Mouse (Mus musculus) limb, embryonic 14.5 days (tissue): ENCODE results near the gene Ints1. TPM values are rescaled to one million over a fixed set of nuclear protein-coding genes. Genes with fewer than 3 reads are reported as not detected.

ENCODE experiments used
- ATAC-seq: fragments of 200-750 bp; cut with Nextera tagmentation; 2 replicates; pipeline ENCODE4 v1.8.0; 2017; ENCODE audit warnings: low read depth, moderate number of reproducible peaks, moderate TSS enrichment; ENCODE audit not compliant: low FRiP score
- DNase-seq: peaks from one replicate; pipeline ENCODE4 v3.0.0-alpha.2; 2015; ENCODE audit warnings: low spot score
- H3K27ac ChIP-seq: fragments of 300-500 bp; sonication (generic); replicated peaks from 2 replicates; pipeline ENCODE4 v1.5.1; 2014; ENCODE audit warnings: low read depth, mild to moderate bottlenecking, low read length, moderate library complexity, mixed read lengths
- H3K27me3 ChIP-seq: fragments of 300-500 bp; sonication (generic); 2 replicates; pipeline ENCODE4 v1.6.1; 2014; ENCODE audit warnings: low read length, mixed read lengths; ENCODE audit not compliant: control insufficient read depth, insufficient read depth
- H3K36me3 ChIP-seq: fragments of 300-500 bp; sonication (generic); 2 replicates; pipeline ENCODE4 v1.6.1; 2014; ENCODE audit warnings: mild to moderate bottlenecking, low read length, moderate library complexity, mixed read lengths; ENCODE audit not compliant: control insufficient read depth, insufficient read depth
- H3K4me1 ChIP-seq: fragments of 300-500 bp; sonication (generic); 2 replicates; pipeline ENCODE4 v1.6.1; 2014; ENCODE audit warnings: antibody characterized with exemption, low read length, mixed read lengths; ENCODE audit not compliant: control insufficient read depth, insufficient read depth
- H3K4me2 ChIP-seq: fragments of 300-500 bp; sonication (generic); replicated peaks from 2 replicates; pipeline ENCODE4 v1.6.1; 2014; ENCODE audit warnings: low read depth, mild to moderate bottlenecking, low read length, moderate library complexity; ENCODE audit not compliant: severe bottlenecking
- H3K4me3 ChIP-seq: fragments of 300-500 bp; sonication (generic); replicated peaks from 2 replicates; pipeline ENCODE4 v1.5.1; 2014; ENCODE audit warnings: low read length
- H3K9ac ChIP-seq: fragments of 300-500 bp; sonication (generic); 2 replicates; pipeline ENCODE4 v1.6.1; 2014; ENCODE audit warnings: mild to moderate bottlenecking, low read depth, low read length, moderate library complexity; ENCODE audit not compliant: severe bottlenecking
- H3K9me3 ChIP-seq: fragments of 300-500 bp; sonication (generic); 2 replicates; pipeline ENCODE4 v1.6.1; 2016; ENCODE audit warnings: low read length; ENCODE audit not compliant: control insufficient read depth
- POLR2A ChIP-seq: fragments of 200-500 bp; IDR thresholded peaks from 2 replicates; pipeline ENCODE4 v1.8.0; 2012; ENCODE audit warnings: inconsistent platforms, mild to moderate bottlenecking, moderate library complexity, borderline replicate concordance; ENCODE audit not compliant: insufficient read depth, insufficient read length; ENCODE audit errors: extremely low read depth
- WGBS: fragments of 180-500 bp; shearing (Covaris S2); extraction: QIAGEN DNeasy Blood & Tissue Kit; methylation state at CpG from one replicate; pipeline ENCODE4 v1.1.7; 2014; 5-methylcytosine and 5-hydroxymethylcytosine counted together
- microRNA-seq: library from miRNA; unstranded; fragments of <30 nt; microRNA quantifications from one replicate; pipeline ENCODE4, GENCODE M21; 2016
- polyA plus RNA-seq, 2 experiments: library from polyadenylated mRNA; depleted of rRNA in 1 of 2; stranded (reverse) in 1 of 2; unstranded in 1 of 2; fragments of >200 nt; fragmentation: Nextera tagmentation in 1 of 2; extraction: Ambion mirVana in 1 of 2; gene quantifications; 2 replicates each; pipeline versions ENCODE4 v1.2.1 to v1.2.3; 2012 to 2014

Gene Ints1
- polyA plus RNA-seq, 2 experiments, result 35.5 to 50.1 TPM

DNA sequence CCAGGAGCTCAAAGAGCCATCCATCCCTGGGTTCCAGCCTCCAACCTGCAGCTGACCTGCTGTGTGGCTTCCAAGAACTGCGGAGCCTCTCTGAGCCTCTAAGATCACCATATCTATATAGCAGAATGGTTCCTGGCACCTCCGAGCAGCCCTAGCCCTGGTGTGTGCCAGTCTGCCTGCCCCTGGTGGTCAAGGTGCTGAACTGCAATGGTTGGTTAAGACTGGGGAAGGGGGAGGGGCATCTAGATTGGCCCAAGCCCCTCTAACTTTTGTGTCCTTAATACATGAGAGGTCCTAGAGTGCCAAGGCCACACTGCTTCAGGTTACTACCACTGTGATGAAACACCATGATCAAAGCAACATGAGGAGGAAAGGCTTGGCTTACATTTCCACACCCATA is 72.6 kb downstream of the Ints1 start:
- DNase-seq, result no peak
- Histone ChIP-seq H3K9ac (no peak overlapping the region), H3K4me1 (no peaks in the 10 kb centered on the region), H3K27me3 (no peaks in the 10 kb centered on the region), H3K4me2 (no peak overlapping the region), H3K9me3 (no peaks in the 10 kb centered on the region), H3K4me3 (no peak overlapping the region), H3K36me3 (peaks cover 7% of the 10 kb centered on the region; the same call in 1 of the 2 replicates), H3K27ac (no peak overlapping the region)
- ATAC-seq, result no peak
- 63% methylated on average over 2 of the region's 2 CpGs for WGBS
- no peak for TF ChIP-seq POLR2A

DNA sequence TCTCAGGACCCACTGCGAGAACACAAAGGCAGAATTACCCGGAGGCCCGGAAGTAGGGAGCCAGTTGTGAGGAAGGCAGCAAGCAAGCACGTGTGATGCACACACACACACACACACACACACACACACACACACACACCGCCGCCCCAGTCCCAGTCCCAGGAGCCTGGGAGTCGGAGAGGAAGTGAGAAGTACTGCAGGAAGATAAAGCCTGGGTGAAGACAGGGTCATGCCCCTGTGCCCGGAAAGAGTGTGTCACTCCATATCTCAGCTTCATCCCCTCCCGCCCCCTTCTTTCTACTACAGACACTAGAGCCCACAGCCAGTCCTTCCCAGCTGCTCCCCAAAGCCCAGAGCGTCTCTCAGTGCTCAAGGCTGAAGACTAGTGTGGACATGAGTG is 73.2 kb downstream of the Ints1 start:
- TF ChIP-seq POLR2A, result no peak
- no peaks in the 10 kb centered on the region for H3K4me1 ChIP-seq
- H3K4me2 ChIP-seq, result no peak overlapping the region
- H3K36me3 ChIP-seq, result peaks cover 7% of the 10 kb centered on the region; the same call in 1 of the 2 replicates
- no peak overlapping the region for H3K4me3 ChIP-seq
- 62% methylated on average over 10 of the region's 10 CpGs for WGBS
- H3K27ac ChIP-seq, result no peak overlapping the region
- DNase-seq (no peak), ATAC-seq (no peak)
- no peak overlapping the region for H3K9ac ChIP-seq
- H3K27me3 ChIP-seq, result no peaks in the 10 kb centered on the region
- H3K9me3 ChIP-seq, result no peaks in the 10 kb centered on the region

Small RNAs within 50 kb of the gene (microRNA-seq; reads per million reads assigned to microRNA genes)
- gene Mir7037, result not detected

Other genes starting within 250 kb of the Ints1 start
- 0.20 TPM in 2 replicates for gene Uncx, start 232.2 kb downstream of the Ints1 start, polyA plus RNA-seq (2012; rRNA removed)
- gene Uncx, start 232.2 kb downstream of the Ints1 start, polyA plus RNA-seq (2014; fragmentation: Nextera tagmentation; extraction: Ambion mirVana), result 0.07 and 0.12 TPM in 2 replicates
- gene Micall2, start 39.3 kb downstream of the Ints1 start, polyA plus RNA-seq (2012; rRNA removed), result 6.5 and 7.0 TPM in 2 replicates
- 5.5 and 7.4 TPM in 2 replicates for gene Micall2, start 39.3 kb downstream of the Ints1 start, polyA plus RNA-seq (2014; fragmentation: Nextera tagmentation; extraction: Ambion mirVana)
- 6.7 and 7.3 TPM in 2 replicates for gene Mafk, start 15.8 kb upstream of the Ints1 start, polyA plus RNA-seq (2012; rRNA removed)
- 6.2 and 6.6 TPM in 2 replicates for gene Mafk, start 15.8 kb upstream of the Ints1 start, polyA plus RNA-seq (2014; fragmentation: Nextera tagmentation; extraction: Ambion mirVana)
- gene Tmem184a, start 44.2 kb upstream of the Ints1 start, polyA plus RNA-seq (2012; rRNA removed), result 4.8 and 5.9 TPM in 2 replicates
- 5.7 and 6.1 TPM in 2 replicates for gene Tmem184a, start 44.2 kb upstream of the Ints1 start, polyA plus RNA-seq (2014; fragmentation: Nextera tagmentation; extraction: Ambion mirVana)
- not detected in 2 replicates for gene Gm26938, start 50.7 kb upstream of the Ints1 start, polyA plus RNA-seq (2012; rRNA removed)
- not detected in 2 replicates for gene Gm26938, start 50.7 kb upstream of the Ints1 start, polyA plus RNA-seq (2014; fragmentation: Nextera tagmentation; extraction: Ambion mirVana)
- gene Psmg3, start 51.2 kb upstream of the Ints1 start, polyA plus RNA-seq (2012; rRNA removed), result 47.8 and 51.8 TPM in 2 replicates
- gene Psmg3, start 51.2 kb upstream of the Ints1 start, polyA plus RNA-seq (2014; fragmentation: Nextera tagmentation; extraction: Ambion mirVana), result 65.6 and 69.0 TPM in 2 replicates
- 3.7 and 4.6 TPM in 2 replicates for gene Elfn1, start 132.3 kb upstream of the Ints1 start, polyA plus RNA-seq (2012; rRNA removed)
- 0.92 and 1.4 TPM in 2 replicates for gene Elfn1, start 132.3 kb upstream of the Ints1 start, polyA plus RNA-seq (2014; fragmentation: Nextera tagmentation; extraction: Ambion mirVana)